10 mouse cellular contexts compared by ENCODE assay signal in genomic region chr6:139908997-139909669, GRCm38 (mm10).
A peak's percentile ranks its signal among the peaks of the same experiment; 100 is the strongest.
DNase-seq lines count a peak whose midpoint lies in the region; ATAC-seq lines count a peak whose summit lies in the region.
"Had no signal": no experiment of that assay in that cellular context is flagged by ENCODE, and none has a peak within 500 bp of the region (broad histone marks: within the 10 kb centered on the region; RNA-seq: fewer than 3 reads in every experiment).

No protein-coding gene starts in this region.

- no peak for ATAC-seq in monocyte, adult 5-6 weeks (replicated peaks; ENCODE audit: insufficient number of reproducible peaks, low FRiP score, low TSS enrichment, poor library complexity, severe bottlenecking)
- ATAC-seq in frontal cortex, adult (ENCODE audit: low TSS enrichment): no peak

- intact Hi-C loops in heart, postnatal 10 days (cut with DNase I): no loop called here

- peak; percentile 10 to 11 for DNase-seq in cerebellum, postnatal 10 days
- no peak for DNase-seq in cerebellum, adult 9-10 months
- peak; percentile 3 to 7 for DNase-seq in layer of hippocampus, postnatal 14 days (ENCODE audit: low spot score in 2 of 2)
- DNase-seq in layer of hippocampus, postnatal 36 days: no peak
- DNase-seq in heart, postnatal 10 days: peak; percentile 47 to 56
- peak; percentile 47 for DNase-seq in mesoderm, embryonic 11.5 days (ENCODE audit: low read depth, low spot score)
- DNase-seq: liver, embryonic 13.5 days; spleen, adult 18-20 months had no signal

Comparison
In these comparisons a context has a peak if more than half of its experiments do, and no peak if none do; other contexts are left out.
1. DNase-seq: peak in cerebellum, postnatal 10 days (2 of 2), layer of hippocampus, postnatal 14 days (2 of 2), heart, postnatal 10 days (2 of 2) and mesoderm, embryonic 11.5 days (single experiment); none in cerebellum, adult 9-10 months (single experiment) and layer of hippocampus, postnatal 36 days (0 of 2).